Mouse (Mus musculus) midbrain, postnatal 0 days (tissue): ENCODE results near the gene Rgmb. TPM values are rescaled to one million over a fixed set of nuclear protein-coding genes. Genes with fewer than 3 reads are reported as not detected.

ENCODE experiments used
- ATAC-seq: fragments of 200-750 bp; cut with Nextera tagmentation; 2 replicates; pipeline ENCODE4 v1.8.0; 2017; ENCODE audit warnings: moderate number of reproducible peaks, mild to moderate bottlenecking, moderate TSS enrichment, moderate library complexity; ENCODE audit not compliant: low FRiP score
- DNase-seq: peaks from one replicate; pipeline ENCODE4 v3.0.0-alpha.2; 2015; ENCODE audit warnings: low spot score
- H3K27ac ChIP-seq: fragments of 300-500 bp; sonication (generic); 2 replicates; pipeline ENCODE4 v1.5.1; 2014; ENCODE audit warnings: low read depth, mild to moderate bottlenecking, low read length, mixed read lengths
- H3K27me3 ChIP-seq: fragments of 300-500 bp; sonication (generic); 2 replicates; pipeline ENCODE4 v1.6.1; 2014; ENCODE audit warnings: low read length, control low read depth, mixed read lengths; ENCODE audit not compliant: insufficient read depth
- H3K36me3 ChIP-seq: fragments of 300-500 bp; sonication (generic); 2 replicates; pipeline ENCODE4 v1.6.1; 2014; ENCODE audit warnings: low read length, control low read depth, mixed read lengths; ENCODE audit not compliant: insufficient read depth
- H3K4me1 ChIP-seq: fragments of 300-500 bp; sonication (generic); 2 replicates; pipeline ENCODE4 v1.6.1; 2014; ENCODE audit warnings: mild to moderate bottlenecking, control low read depth, antibody characterized with exemption, low read length, mixed read lengths; ENCODE audit not compliant: insufficient read depth
- H3K4me2 ChIP-seq: fragments of 300-500 bp; sonication (generic); 2 replicates; pipeline ENCODE4 v1.6.1; 2014; ENCODE audit warnings: low read depth, mild to moderate bottlenecking, low read length, mixed read lengths; ENCODE audit not compliant: poor library complexity, severe bottlenecking
- H3K4me3 ChIP-seq: fragments of 300-500 bp; sonication (generic); 2 replicates; pipeline ENCODE4 v1.5.1; 2014; ENCODE audit warnings: low read depth, mild to moderate bottlenecking, low read length, moderate library complexity
- H3K9ac ChIP-seq: fragments of 300-500 bp; sonication (generic); replicated peaks from 2 replicates; pipeline ENCODE4 v1.6.1; 2014; ENCODE audit warnings: mild to moderate bottlenecking, low read length, moderate library complexity, mixed read lengths; ENCODE audit not compliant: poor library complexity, severe bottlenecking
- H3K9me3 ChIP-seq: fragments of 300-500 bp; sonication (generic); 2 replicates; pipeline ENCODE4 v1.6.1; 2016; ENCODE audit warnings: low read length, control low read depth
- CTCF ChIP-seq: IDR thresholded peaks from 2 replicates; pipeline ENCODE4 v1.5.1; 2016; ENCODE audit warnings: antibody characterized with exemption, mild to moderate bottlenecking
- WGBS: fragments of 180-500 bp; shearing (Covaris S2); extraction: QIAGEN DNeasy Blood & Tissue Kit; methylation state at CpG from one replicate; pipeline ENCODE4 v1.1.7; 2014; 5-methylcytosine and 5-hydroxymethylcytosine counted together
- polyA plus RNA-seq: library from polyadenylated mRNA; unstranded; fragments of >200 nt; fragmentation: Nextera tagmentation; extraction: Ambion mirVana; gene quantifications from 2 replicates; pipeline ENCODE4 v1.2.1, GENCODE M21; 2015
- total RNA-seq: library from RNA; depleted of rRNA; stranded (reverse); fragments of >200 nt; gene quantifications from 2 replicates; pipeline ENCODE4 v1.2.3, GENCODE M21; 2014

Gene Rgmb
- total and polyA plus RNA-seq, 2 experiments from 2014 or later = 55.2 to 112 TPM

GRCm38 (mm10) chr17:15850544-15850943 lies 19.7 kb upstream of the Rgmb start:
- Histone ChIP-seq H3K36me3 (no peaks in the 10 kb centered on the region), H3K4me2 (no peak overlapping the region), H3K27me3 (no peaks in the 10 kb centered on the region), H3K9me3 (no peaks in the 10 kb centered on the region), H3K4me3 (no peak overlapping the region), H3K27ac (no peak overlapping the region), H3K9ac (no peak overlapping the region), H3K4me1 (no peaks in the 10 kb centered on the region)
- WGBS = 78% methylated on average over 3 of the region's 3 CpGs
- DNase-seq (no peak), ATAC-seq (no peak)
- TF ChIP-seq CTCF = no peak

GRCm38 (mm10) chr17:15841425-15841824 lies 10.6 kb upstream of the Rgmb start:
- ATAC-seq (no peak), DNase-seq (no peak)
- TF ChIP-seq CTCF = no peak
- Histone ChIP-seq H3K9me3 (no peaks in the 10 kb centered on the region), H3K4me3 (no peak overlapping the region), H3K27me3 (no peaks in the 10 kb centered on the region), H3K9ac (no peak overlapping the region), H3K4me2 (no peak overlapping the region), H3K27ac (no peak overlapping the region), H3K4me1 (no peaks in the 10 kb centered on the region), H3K36me3 (no peaks in the 10 kb centered on the region)
- 86% methylated on average over 2 of the region's 2 CpGs for WGBS

- H3K9ac ChIP-seq = no peak overlapping the region
- 12% methylated on average over 5 of the region's 5 CpGs for WGBS
- H3K4me2 ChIP-seq = no peak overlapping the region
- no peak overlapping the region for H3K4me3 ChIP-seq
- ATAC-seq (no peak), DNase-seq (no peak)
- H3K9me3 ChIP-seq = no peaks in the 10 kb centered on the region
- no peaks in the 10 kb centered on the region for H3K4me1 ChIP-seq
- no peak overlapping the region for H3K27ac ChIP-seq
- H3K36me3 ChIP-seq = no peaks in the 10 kb centered on the region
- no peak for TF ChIP-seq CTCF
- no peaks in the 10 kb centered on the region for H3K27me3 ChIP-seq
These were observed 1.6 kb upstream of the Rgmb start for GRCm38 (mm10) chr17:15832398-15832797.

- Histone ChIP-seq H3K9me3 (no peaks in the 10 kb centered on the region), H3K36me3 (no peaks in the 10 kb centered on the region), H3K4me1 (no peaks in the 10 kb centered on the region), H3K4me2 (no peak overlapping the region), H3K27ac (no peak overlapping the region), H3K27me3 (no peaks in the 10 kb centered on the region), H3K4me3 (no peak overlapping the region), H3K9ac (no peak overlapping the region)
- 14% methylated on average over 8 of the region's 8 CpGs for WGBS
- peak; percentile 62 for DNase-seq
- ATAC-seq = no peak
- peak; percentile 77 for TF ChIP-seq CTCF
These were observed 971 bp upstream of the Rgmb start for GRCm38 (mm10) chr17:15831810-15832209.

GRCm38 (mm10) chr17:15830171-15830765 lies 571 bp downstream of the Rgmb start:
- DNase-seq = no peak

GRCm38 (mm10) chr17:15829198-15830170 lies 1.4 kb downstream of the Rgmb start:
- Histone ChIP-seq H3K27ac (peak overlapping the region; percentile 77), H3K4me3 (peak overlapping the region; percentile 73), H3K9me3 (no peaks in the 10 kb centered on the region), H3K4me2 (peak overlapping the region; percentile 86), H3K27me3 (no peaks in the 10 kb centered on the region), H3K4me1 (no peaks in the 10 kb centered on the region), H3K36me3 (no peaks in the 10 kb centered on the region), H3K9ac (peak overlapping the region; percentile 74)
- DNase-seq (peak; percentile 61), ATAC-seq (no peak)
- TF ChIP-seq CTCF = 0 out of 2 replicates have a peak, but pooled peaks have one; percentile 23
- 2% methylated on average over 20 of the region's 20 CpGs for WGBS

More at GRCm38 (mm10) chr17:15830171-15830765, 571 bp downstream of the Rgmb start:
- Histone ChIP-seq H3K4me2 (peak overlapping the region; percentile 86), H3K36me3 (no peaks in the 10 kb centered on the region), H3K9me3 (no peaks in the 10 kb centered on the region), H3K27ac (peak overlapping the region; percentile 77), H3K9ac (peak overlapping the region; percentile 74), H3K4me3 (peak overlapping the region; percentile 73), H3K27me3 (no peaks in the 10 kb centered on the region), H3K4me1 (no peaks in the 10 kb centered on the region)
- no peak for ATAC-seq
- TF ChIP-seq CTCF = no peak
- whole genome bisulfite sequencing = under 1% methylated on average over 34 of the region's 34 CpGs
